ENCODE assay signal across 9 mouse cellular contexts in the genomic region with DNA sequence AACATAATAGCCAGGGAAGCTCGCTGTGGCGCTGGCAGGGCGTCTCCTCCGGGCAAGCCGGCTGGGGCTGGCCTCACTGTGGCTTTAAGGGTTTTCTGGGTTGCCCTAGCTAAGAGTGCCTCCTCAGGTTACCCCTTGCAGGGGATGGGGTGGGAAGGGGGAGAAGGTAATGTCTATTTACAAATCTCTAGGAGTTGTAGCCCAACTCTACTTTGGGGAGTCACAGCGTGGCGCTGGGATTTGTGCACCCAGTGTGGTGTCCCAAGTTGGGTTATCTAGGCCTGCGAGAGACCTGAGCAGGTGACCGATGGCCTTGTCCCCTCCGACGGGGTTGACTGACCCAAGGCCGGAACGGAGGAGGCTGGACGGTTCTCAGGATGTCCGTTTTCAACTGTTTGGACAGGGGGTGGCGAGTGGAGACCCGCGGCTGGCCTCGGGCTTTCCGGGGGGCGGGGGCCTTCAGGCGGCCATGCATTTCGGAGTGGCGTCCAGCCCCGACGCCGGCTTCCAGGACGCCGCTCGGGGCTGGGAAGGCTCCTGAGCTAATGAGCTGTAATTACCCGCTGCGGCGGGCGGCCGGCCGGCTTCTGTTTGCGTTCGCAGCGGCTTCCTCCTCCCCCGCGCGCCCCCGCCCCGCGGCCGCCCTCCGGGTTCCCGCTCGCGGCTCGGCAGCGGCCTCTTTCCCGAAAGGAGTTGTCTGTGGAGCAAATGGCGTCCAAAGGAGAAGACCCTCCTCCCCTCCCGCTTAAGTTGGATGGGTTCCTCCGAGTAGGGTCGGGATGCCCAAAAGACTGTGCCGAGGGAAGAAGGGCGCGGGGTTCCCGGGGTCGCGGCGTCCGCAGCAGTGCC. TPM values are rescaled to one million over a fixed set of nuclear protein-coding genes. Genes with fewer than 3 reads are reported as not detected.
A peak's percentile ranks its signal among the peaks of the same experiment; 100 is the strongest.
DNase-seq lines count a peak whose midpoint lies in the region; ATAC-seq lines count a peak whose summit lies in the region.
"Had no signal": no experiment of that assay in that cellular context is flagged by ENCODE, and none has a peak within 500 bp of the region (broad histone marks: within the 10 kb centered on the region; RNA-seq: fewer than 3 reads in every experiment).

No protein-coding gene starts in this region.

- ATAC-seq in heart, embryonic 13.5 days (ENCODE audit: extremely low read depth, insufficient number of reproducible peaks, low FRiP score, low TSS enrichment), result no peak
- no peak for ATAC-seq in neural tube, embryonic 15.5 days (ENCODE audit: low FRiP score)

- H3K4me3 ChIP-seq in heart, embryonic 10.5 days, result peak overlapping the region; percentile 82
- peak overlapping the region; percentile 59 for H3K4me3 ChIP-seq in heart, embryonic 13.5 days
- H3K4me3 ChIP-seq in neural tube, embryonic 15.5 days (replicated peaks), result peak overlapping the region; percentile 33

- whole genome bisulfite sequencing in heart, embryonic 10.5 days, result under 1% methylated on average over 65 of the region's 65 CpGs
- WGBS in heart, embryonic 13.5 days, result 1% methylated on average over 61 of the region's 65 CpGs
- WGBS in neural tube, embryonic 15.5 days, result under 1% methylated on average over 58 of the region's 65 CpGs

- H3K27me3 ChIP-seq in heart, embryonic 10.5 days (ENCODE audit: insufficient read depth, poor library complexity, severe bottlenecking), result peaks cover 80% of the 10 kb centered on the region
- peaks cover 76% of the 10 kb centered on the region for H3K27me3 ChIP-seq in heart, embryonic 13.5 days (replicated peaks)
- peaks cover 77% of the 10 kb centered on the region for H3K27me3 ChIP-seq in neural tube, embryonic 15.5 days (replicated peaks)

- peak overlapping the region; percentile 87 for H3K9ac ChIP-seq in heart, embryonic 13.5 days
- H3K9ac ChIP-seq in neural tube, embryonic 15.5 days (replicated peaks), result peak overlapping the region; percentile 26

- peaks cover 10% of the 10 kb centered on the region for H3K36me3 ChIP-seq in heart, embryonic 10.5 days
- no peaks in the 10 kb centered on the region; the same call in 1 of the 2 replicates for H3K36me3 ChIP-seq in heart, embryonic 13.5 days
- H3K36me3 ChIP-seq in neural tube, embryonic 15.5 days, result no peaks in the 10 kb centered on the region
- H3K36me3 ChIP-seq: G1E had no signal

- peak overlapping the region; percentile 90 for H3K27ac ChIP-seq in heart, embryonic 10.5 days
- peak overlapping the region; percentile 79 for H3K27ac ChIP-seq in heart, embryonic 13.5 days (replicated peaks)
- peak overlapping the region; percentile 45; the same call in 1 of the 2 replicates for H3K27ac ChIP-seq in neural tube, embryonic 15.5 days (replicated peaks)

- H3K4me1 ChIP-seq in heart, embryonic 10.5 days, result peaks cover 54% of the 10 kb centered on the region
- peaks cover 40% of the 10 kb centered on the region for H3K4me1 ChIP-seq in heart, embryonic 13.5 days
- H3K4me1 ChIP-seq in neural tube, embryonic 15.5 days, result peaks cover 39% of the 10 kb centered on the region

- no peak for DNase-seq in heart, embryonic 10.5 days (ENCODE audit: low spot score)
- no peak for DNase-seq in heart, adult 8-10 months (ENCODE audit: low spot score)
- DNase-seq in adrenal gland, adult 2 months, result peak; percentile 77
- DNase-seq in kidney, postnatal 14 days, result peak; percentile 42
- DNase-seq in right cerebral cortex, postnatal 14 days, result no peak
- DNase-seq in spleen, postnatal 10 days (ENCODE audit: low spot score in 2 of 2), result no peak

- H3K9me3 ChIP-seq in heart, embryonic 10.5 days, result no peaks in the 10 kb centered on the region
- H3K9me3 ChIP-seq in heart, embryonic 13.5 days, result no peaks in the 10 kb centered on the region
- no peaks in the 10 kb centered on the region for H3K9me3 ChIP-seq in neural tube, embryonic 15.5 days (replicated peaks)

- peak overlapping the region; percentile 71 for H3K4me2 ChIP-seq in heart, embryonic 13.5 days
- peak overlapping the region; percentile 45 for H3K4me2 ChIP-seq in neural tube, embryonic 15.5 days

RNA-seq across cellular contexts. Expression of gene Foxc1, which starts 4.5 kb away (rescaled TPM):
- polyA plus RNA-seq in heart, embryonic 10.5 days (2016; fragmentation: Nextera tagmentation; extraction: Ambion mirVana), result 1.4 and 2.0 TPM in 2 replicates
- 1 to 10 TPM; 4.4 to 6.1 (median 4.9) TPM for total RNA-seq in heart, adult 8-10 months (2022)
- total RNA-seq in adrenal gland, adult 2 months (2021), result 1 to 10 TPM; 6.6 to 7.3 TPM
- polyA plus RNA-seq in adrenal gland, adult 2 months (2012; rRNA removed), result 10.9 and 11.3 TPM in 2 replicates
- polyA plus RNA-seq in heart, embryonic 13.5 days (2015; fragmentation: Nextera tagmentation; extraction: Ambion mirVana), result 1.4 and 1.6 TPM in 2 replicates
- 1.00 and 1.1 TPM in 2 replicates for polyA plus RNA-seq in neural tube, embryonic 15.5 days (2015; fragmentation: Nextera tagmentation; extraction: Ambion mirVana)
- polyA plus RNA-seq: G1E had no signal

Comparison
In these comparisons a context has a peak if more than half of its experiments do, and no peak if none do; other contexts are left out.
1. DNase-seq: peak in adrenal gland, adult 2 months (single experiment) and kidney, postnatal 14 days (single experiment); none in heart, embryonic 10.5 days (single experiment), heart, adult 8-10 months (single experiment), right cerebral cortex, postnatal 14 days (single experiment) and spleen, postnatal 10 days (0 of 2).
2. Peak in every context shown above with its lines, with median percentiles within 50 percentile points of each other: H3K27ac ChIP-seq and H3K4me3 ChIP-seq.